Mouse (Mus musculus) urinary bladder, postnatal 10 days (tissue): ENCODE data around the gene Mkrn1.
"Not testable (repeated sequence)": the region's sequence is repeated elsewhere in the genome, so short reads cannot be mapped to it uniquely, and the experiment has no call there.

Experiments used
- DNase-seq: peaks from one replicate; pipeline ENCODE4 v3.0.0; 2022; ENCODE audit warnings: low spot score

Gene Mkrn1

DNA sequence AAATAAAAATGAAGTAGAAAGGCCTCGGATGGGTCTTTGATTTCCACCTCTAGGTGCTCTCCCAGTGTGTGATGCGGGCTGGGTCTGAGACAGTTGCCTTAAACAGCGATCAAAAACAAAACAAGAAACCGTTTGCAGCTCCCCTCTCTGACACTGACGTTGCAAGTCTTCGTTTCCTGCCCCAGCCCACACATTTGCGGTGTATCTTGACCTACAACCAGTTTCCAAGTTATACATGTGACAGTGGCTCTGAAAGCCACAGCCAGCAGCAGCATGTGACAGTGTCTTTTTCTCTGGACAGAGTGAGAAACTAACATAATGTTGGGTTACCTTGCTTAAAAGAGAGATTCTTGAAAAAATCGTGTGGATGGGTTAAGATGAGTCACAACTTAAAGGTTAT lies 40.5 kb downstream of the Mkrn1 start:
- DNase-seq: no peak

DNA sequence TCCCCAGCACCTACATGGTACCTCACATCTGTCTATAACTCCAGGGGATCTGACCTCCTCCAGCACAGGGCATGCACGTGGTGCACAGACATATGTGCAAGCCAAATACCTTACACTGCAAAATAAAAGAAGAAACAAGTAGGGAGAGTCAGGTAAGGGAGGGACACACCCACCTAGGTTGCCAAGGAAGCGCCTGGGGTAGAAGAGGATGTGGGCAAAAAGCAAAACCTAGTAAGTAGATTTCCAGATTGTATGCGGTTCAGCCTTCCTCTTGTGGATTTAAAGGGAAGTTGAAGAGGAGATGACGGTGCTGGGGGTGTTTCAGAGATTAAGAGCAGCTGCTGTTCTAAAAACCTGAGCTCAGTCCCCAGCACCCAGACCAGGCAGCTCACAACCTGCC lies 41.0 kb downstream of the Mkrn1 start:
- DNase-seq: no peak

DNA sequence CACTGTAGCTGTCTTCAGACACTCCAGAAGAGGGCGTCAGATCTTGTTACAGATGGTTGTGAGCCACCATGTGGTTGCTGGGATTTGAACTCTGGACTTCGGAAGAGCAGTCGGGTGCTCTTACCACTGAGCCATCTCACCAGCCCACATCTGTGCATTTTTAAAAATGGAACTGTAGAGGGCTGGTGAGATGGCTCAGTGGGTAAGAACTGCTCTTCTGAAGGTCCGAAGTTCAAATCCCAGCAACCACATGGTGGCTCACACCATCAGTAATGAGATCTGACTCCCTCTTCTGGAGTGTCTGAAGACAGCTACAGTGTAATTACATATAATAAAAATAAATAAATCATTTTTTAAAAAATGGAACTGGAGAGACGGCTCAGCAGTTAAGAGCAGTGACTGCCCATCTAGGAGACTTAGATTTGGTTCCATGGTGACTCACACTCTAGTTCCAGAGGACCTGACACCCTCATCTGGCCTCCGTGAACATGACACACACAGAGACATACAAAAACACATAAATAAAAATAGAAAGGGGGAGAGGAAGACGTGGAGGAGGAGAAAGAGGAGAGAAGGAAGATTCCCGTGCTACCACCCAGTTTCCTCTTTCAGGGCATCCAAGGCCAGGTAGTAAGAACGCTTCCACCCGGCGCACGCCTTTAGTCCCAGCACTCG lies 42.0 kb downstream of the Mkrn1 start:
- DNase-seq: not testable (repeated sequence)

DNA sequence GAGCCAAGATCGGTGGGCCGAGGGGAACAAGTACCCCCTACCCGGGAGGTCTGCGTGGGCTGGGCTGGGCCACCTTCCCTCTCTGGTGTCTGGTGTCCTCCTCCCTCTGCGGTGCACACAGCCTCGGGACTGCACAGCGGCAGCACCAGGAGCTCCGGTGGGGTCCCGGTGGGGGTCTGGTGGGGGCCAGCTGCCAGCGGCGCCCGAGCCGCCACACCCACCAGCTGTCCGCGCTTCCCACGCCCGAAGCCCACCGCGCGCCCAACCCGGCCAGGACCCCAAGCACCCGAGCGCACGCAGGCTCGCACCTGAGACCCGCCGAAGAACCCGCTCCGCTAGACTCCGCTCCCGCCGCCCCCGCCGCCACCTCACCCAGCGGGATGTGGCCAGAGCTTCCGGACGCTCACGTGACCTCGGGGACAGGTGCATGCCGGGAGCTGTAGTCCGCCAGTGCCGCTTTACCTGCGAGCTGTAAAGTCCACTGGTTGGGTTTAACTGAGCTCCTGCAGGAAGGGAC lies 42.9 kb downstream of the Mkrn1 start, which contains the start of gene Slc37a3:
Slc37a3 (minus strand) TSS at position 365 of the 517 bp plus-strand sequence.
- DNase-seq: peak; percentile 65

DNA sequence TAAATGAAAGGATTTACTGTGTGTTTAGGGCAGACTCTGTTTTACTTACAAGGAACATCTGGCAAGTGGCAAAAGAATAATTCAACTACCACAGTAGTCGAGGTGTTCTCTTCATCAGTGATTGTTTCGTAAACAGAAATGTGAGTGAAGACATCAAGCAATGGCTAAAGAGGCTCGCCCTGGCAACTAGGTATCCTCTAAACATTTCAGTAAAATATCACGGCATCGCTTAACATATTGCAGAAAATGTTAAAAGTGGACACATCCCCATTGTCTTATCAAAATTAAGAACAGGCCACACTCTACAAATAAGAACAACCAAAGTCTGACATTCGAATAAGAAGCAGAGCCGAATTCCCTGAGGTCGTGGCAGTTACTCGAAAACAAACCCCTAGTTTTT lies 43.5 kb downstream of the Mkrn1 start:
- DNase-seq: no peak

DNA sequence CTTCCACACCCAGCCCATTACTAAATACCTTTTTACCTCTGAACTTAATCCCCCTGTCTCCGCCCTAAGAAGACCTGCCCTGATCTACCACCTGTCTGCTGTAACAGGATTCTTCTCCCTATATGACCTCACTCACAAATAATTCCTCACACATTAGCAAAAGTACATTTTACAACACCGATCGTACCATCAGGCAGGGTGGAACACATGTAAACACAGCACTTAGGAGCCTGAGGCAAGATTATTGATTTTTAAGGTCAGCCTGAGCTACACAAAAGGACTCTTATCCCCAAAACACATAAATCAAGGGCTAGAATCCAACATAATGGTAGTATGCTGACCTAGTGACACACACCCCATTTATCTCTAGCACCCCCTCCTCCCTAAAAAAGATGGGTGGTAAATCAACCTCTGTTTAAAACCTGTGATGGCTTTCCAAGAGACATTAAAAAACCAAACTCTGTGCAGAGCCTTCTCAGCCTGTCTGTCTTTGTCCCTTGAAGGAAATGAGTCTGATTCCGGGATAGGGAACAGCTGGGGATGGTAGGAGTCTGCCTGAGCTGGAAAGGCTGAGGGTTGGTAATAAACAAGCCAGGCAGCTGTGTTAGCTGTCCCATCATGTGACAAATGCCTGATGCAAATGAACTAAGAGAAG lies 46.8 kb downstream of the Mkrn1 start:
- DNase-seq: no peak

DNA sequence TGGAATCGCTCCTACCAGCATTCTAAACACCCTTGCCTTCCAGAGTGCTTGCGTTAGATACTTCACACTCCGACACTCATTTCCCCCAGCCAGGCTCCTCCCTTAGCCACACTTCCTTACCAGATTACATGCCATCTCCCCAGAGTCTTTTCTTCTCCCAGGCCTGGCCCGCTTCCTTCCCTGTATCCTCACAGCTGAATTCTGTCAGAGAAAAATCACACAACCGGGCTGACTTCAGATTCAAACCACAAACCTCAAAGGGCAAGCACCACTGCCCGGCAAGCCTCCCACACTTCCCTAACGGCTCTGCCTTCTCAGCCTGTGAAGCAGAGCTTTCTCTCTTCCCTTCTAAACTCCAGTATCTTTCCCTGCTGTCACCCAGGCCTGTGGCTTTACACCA lies 47.5 kb downstream of the Mkrn1 start:
- DNase-seq: no peak

DNA sequence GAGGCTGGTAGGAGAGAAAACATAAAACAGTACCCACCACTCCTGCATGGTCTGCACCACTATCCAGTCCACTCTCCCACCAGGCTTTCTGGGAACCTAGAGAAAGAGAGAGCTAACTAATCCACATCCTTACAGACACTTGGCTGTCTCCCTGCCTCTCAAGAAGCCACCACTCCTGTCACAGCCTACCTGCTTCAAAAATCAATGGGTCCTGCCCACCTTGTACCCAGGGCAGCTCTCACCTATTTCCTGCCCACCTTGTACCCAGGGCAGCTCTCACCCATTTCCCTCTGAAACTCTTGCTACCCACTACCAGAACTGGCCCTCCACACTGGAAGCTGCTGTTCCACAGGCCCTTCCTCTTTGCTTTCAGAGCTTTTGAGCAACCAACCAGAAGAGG lies 48.2 kb downstream of the Mkrn1 start:
- DNase-seq: no peak

DNA sequence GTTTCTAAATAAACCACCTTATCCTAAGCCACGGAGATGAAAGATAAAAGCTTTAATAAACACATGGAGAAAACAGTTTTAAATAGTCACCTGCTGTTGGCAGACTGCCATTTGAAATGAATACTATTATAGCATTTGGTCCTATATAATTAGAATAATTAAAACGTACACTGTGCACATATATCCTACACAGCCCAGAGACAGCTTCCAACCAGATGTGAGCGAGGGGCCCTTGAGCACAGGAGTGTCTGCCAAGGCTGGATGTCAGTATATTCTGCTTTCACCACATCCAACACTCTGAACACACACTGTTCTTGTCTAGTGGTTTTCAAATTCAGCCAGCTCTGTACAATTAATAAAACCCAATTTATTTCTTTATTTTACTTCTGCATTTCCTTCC lies 50.6 kb downstream of the Mkrn1 start:
- DNase-seq: no peak

DNA sequence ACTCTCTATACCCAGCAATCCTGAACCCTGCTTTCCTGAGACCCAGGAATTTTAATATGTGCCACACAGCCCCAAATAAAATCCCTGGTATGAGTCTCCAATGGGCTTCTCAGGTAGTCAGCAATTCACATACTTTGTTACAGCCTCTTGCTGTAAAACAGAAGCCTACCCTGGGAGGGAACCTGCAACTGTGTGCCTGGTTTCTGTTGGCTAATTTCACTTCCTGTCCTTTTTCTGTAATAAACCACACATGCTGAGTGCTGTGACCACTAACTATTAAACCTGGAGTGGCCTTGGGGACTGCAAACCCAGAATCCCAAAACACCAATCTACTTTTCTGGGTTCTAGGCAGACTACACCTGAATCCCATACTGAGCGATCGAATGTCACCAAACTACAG lies 57.6 kb downstream of the Mkrn1 start:
- DNase-seq: no peak

DNA sequence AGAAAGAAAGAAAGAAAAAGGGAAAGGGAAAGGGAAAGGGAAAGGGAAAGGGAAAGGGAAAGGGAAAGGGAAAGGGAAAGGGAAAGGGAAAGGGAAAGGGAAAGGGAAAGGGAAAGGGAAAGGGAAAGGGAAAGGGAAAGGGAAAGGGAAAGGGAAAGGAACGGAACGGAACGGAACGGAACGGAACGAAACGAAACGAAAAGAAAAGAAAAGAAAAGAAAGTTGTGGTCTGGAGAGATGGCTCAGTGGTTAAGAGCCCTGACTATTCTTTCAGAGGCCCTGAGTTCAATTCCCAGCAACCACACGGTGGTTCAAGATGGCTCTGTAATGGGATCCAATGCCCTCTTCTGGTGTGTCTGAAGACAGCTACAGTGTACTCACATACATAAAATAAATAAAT lies 61.1 kb downstream of the Mkrn1 start:
- not testable (repeated sequence) for DNase-seq

DNA sequence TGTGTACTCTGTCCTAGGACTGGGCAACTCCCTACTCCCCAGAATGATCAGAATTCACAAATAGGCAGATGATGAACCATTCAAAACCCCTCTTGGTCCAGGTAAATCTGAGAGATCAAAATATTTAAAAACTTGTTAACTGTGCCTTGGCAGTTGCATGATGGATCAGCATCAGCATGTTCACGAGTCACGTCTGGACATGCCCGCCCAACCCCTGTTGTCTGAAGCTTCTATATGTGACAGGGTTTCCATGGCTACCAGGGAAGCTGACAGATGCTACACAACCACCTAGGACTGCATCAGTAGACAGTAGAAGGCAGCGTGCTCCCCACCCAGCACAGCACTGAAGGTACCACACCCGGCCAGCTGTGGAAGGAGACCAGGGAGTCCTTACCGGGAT lies 71.3 kb downstream of the Mkrn1 start:
- no peak for DNase-seq

DNA sequence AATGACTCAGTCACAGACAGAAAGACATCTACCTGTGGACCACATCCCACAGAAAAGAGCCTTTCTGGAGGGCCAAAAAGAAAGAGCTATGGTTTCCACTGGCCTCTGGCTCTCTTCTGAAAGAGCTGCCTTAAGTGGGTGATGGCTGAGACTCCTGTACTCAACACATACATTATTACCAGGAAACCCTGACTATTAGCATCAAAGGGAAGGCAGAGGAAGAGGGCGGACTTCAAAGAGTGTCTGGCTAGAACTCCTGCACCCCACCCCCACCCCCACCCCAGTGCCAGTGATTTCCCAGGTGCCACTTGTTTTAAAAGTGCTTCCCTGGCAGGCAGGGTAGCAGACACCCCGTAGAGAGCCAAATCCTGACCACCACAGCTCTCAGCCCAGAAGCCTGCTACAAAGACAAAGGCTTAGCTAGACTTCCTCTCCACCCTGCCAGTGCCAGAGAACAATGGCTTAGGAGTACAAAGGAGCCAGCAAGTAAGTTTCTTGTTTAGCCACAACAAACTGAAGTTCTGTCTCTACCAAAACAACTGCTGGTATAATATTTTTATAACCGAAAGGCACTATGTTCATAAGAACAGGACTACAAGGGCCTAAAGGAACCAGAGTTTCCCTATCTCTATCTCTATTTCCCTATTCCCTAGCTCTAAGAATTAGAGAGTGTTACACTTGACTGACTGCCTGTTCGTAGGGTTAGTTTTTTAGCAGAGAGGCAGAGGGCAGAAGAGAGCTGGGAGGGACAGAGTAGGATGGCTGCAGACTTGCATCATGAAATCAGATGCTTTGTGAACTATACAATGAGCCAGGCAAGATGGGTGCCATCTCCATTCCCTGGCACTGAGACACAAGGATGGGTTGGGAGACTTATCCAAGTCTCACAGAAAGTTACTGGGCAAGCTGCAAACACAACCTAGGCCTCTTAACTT lies 72.1 kb downstream of the Mkrn1 start:
- no peak for DNase-seq
